Mouse (Mus musculus) myocyte (in vitro differentiated cells): ENCODE measurements around the gene Stpg3. TPM values are rescaled to one million over a fixed set of nuclear protein-coding genes. Genes with fewer than 3 reads are reported as not detected.

Experiments
- H3K27me3 ChIP-seq: one replicate; pipeline ENCODE4 v1.6.1; 2011; ENCODE audit not compliant: control insufficient read depth, insufficient read depth, insufficient read length
- H3K36me3 ChIP-seq: one replicate; pipeline ENCODE4 v1.6.1; 2011; ENCODE audit not compliant: control insufficient read depth, insufficient read depth
- H3K4me2 ChIP-seq: one replicate; pipeline ENCODE4 v1.6.1; 2011; ENCODE audit warnings: low read depth, control low read depth
- H3K4me3 ChIP-seq: one replicate; pipeline ENCODE4 v1.5.1; 2011; ENCODE audit warnings: mild to moderate bottlenecking, control low read depth, moderate library complexity
- H3K79me2 ChIP-seq: one replicate; pipeline ENCODE4 v1.6.1; 2011; ENCODE audit not compliant: control insufficient read depth, insufficient read depth
- H3ac ChIP-seq: one replicate; pipeline ENCODE4 v1.6.1; 2011; ENCODE audit not compliant: control insufficient read depth, insufficient read length
- CEBPB ChIP-seq: IDR thresholded peaks from 2 replicates; pipeline ENCODE4 v1.6.1; 2011; ENCODE audit warnings: mild to moderate bottlenecking, moderate library complexity; ENCODE audit not compliant: poor library complexity, insufficient read depth, severe bottlenecking
- E2F4 ChIP-seq: IDR thresholded peaks from one replicate; pipeline ENCODE4 v1.6.1; 2011; ENCODE audit warnings: mild to moderate bottlenecking, control low read depth, moderate library complexity; ENCODE audit not compliant: insufficient read depth
- MAX ChIP-seq: IDR thresholded peaks from one replicate; pipeline ENCODE4 v1.6.1; 2011; ENCODE audit warnings: low read depth, mild to moderate bottlenecking, control low read depth
- MYOD1 ChIP-seq, 3 experiments: IDR thresholded peaks; one replicate each; pipeline ENCODE4 v1.6.1; 2011; ENCODE audit warnings: control low read depth in 2 of 3, low read depth in 2 of 3, mild to moderate bottlenecking in 2 of 3, moderate library complexity in 1 of 3; ENCODE audit not compliant: insufficient read length in 2 of 3, control insufficient read depth in 1 of 3
- MYOG ChIP-seq, 3 experiments: IDR thresholded peaks; one replicate each; pipeline ENCODE4 v1.6.1; 2011; ENCODE audit warnings: control low read depth in 2 of 3, low read depth in 2 of 3, mild to moderate bottlenecking in 2 of 3; ENCODE audit not compliant: insufficient read length in 2 of 3, control insufficient read depth in 1 of 3, insufficient read depth in 1 of 3
- POLR2A ChIP-seq: IDR thresholded peaks from one replicate; pipeline ENCODE4 v1.6.1; 2011; ENCODE audit warnings: low read depth, mild to moderate bottlenecking, control low read depth, moderate library complexity; ENCODE audit not compliant: insufficient read length
- POLR2AphosphoS2 ChIP-seq: IDR thresholded peaks from one replicate; pipeline ENCODE4 v1.6.1; 2011; ENCODE audit warnings: low read depth, control low read depth; ENCODE audit not compliant: insufficient read length
- REST ChIP-seq: IDR thresholded peaks from one replicate; pipeline ENCODE4 v1.6.1; 2011; ENCODE audit warnings: mild to moderate bottlenecking, control low read depth, moderate library complexity; ENCODE audit not compliant: insufficient read depth, insufficient read length
- SRF ChIP-seq: IDR thresholded peaks from one replicate; pipeline ENCODE4 v1.6.1; 2011; ENCODE audit warnings: low read depth; ENCODE audit not compliant: control insufficient read depth, insufficient read length
- TCF12 ChIP-seq: IDR thresholded peaks from one replicate; pipeline ENCODE4 v1.6.1; 2011; ENCODE audit warnings: mild to moderate bottlenecking, control low read depth; ENCODE audit not compliant: poor library complexity, insufficient read depth, severe bottlenecking
- TCF3 ChIP-seq: IDR thresholded peaks from one replicate; pipeline ENCODE4 v1.6.1; 2011; ENCODE audit warnings: low read depth, control low read depth; ENCODE audit not compliant: insufficient read length
- USF1 ChIP-seq: IDR thresholded peaks from one replicate; pipeline ENCODE4 v1.6.1; 2011; ENCODE audit warnings: low read depth, mild to moderate bottlenecking, control low read depth, moderate library complexity
- polyA plus RNA-seq: library from polyadenylated mRNA; unstranded; fragments of >200 nt; fragmentation: generic; extraction: Trizol; gene quantifications from one replicate; pipeline ENCODE4 v1.2.1, GENCODE M21; 2012; ENCODE audit warnings: missing spikeins

The Stpg3 gene
- polyA plus RNA-seq, 1 experiment = not detected

DNA sequence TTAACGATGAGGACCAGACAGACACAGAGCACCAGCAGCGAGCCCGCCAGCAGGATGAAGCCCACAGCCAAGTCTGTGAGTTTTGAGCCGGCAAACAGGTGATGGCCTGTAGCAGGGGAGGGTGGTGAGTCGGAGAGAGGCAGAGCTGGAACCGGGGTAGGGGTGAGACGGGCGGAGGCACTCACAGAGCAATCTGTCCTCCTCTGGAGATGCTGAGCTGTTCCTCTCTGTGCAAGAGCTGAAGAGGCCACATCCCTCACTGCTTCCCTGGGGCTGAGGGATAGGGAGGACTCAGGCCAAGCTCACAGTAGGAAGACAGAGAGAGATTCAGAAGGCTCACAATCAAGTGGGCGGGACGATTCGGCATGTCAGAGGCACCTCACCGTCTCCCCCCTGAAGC is 16.6 kb upstream of the Stpg3 start:
- Histone ChIP-seq H3K79me2 (no peaks in the 10 kb centered on the region), H3K4me2 (no peak overlapping the region), H3ac (no peak overlapping the region), H3K27me3 (peaks cover 61% of the 10 kb centered on the region), H3K4me3 (no peak overlapping the region), H3K36me3 (no peaks in the 10 kb centered on the region)
- TF ChIP-seq MAX (no peak), TCF3 (no peak)

DNA sequence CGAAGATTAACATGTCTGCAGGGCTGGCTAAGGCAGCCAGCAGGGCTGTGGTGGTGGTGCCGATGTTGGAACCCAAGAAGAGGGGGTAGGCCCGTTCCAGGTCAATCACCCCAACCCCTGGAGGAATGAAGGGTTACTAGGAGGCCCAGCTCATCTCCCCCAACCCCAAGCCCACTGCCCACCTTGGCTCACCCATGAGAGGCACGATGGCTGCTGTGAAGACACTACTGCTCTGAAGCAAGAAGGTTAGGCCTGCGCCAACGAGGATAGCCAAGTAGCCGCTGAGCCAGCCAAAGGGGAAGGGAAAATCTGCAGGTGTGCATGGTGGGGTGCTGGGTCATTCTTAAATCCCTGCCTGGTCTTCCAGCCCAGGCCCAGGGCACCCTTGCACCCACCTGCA is 16.1 kb upstream of the Stpg3 start:
- Histone ChIP-seq H3K4me3 (no peak overlapping the region), H3K4me2 (no peak overlapping the region), H3K27me3 (peaks cover 57% of the 10 kb centered on the region), H3K36me3 (no peaks in the 10 kb centered on the region), H3K79me2 (no peaks in the 10 kb centered on the region), H3ac (no peak overlapping the region)
- TF ChIP-seq CEBPB (no peak), TCF3 (no peak), TCF12 (no peak), E2F4 (no peak), MAX (no peak)

DNA sequence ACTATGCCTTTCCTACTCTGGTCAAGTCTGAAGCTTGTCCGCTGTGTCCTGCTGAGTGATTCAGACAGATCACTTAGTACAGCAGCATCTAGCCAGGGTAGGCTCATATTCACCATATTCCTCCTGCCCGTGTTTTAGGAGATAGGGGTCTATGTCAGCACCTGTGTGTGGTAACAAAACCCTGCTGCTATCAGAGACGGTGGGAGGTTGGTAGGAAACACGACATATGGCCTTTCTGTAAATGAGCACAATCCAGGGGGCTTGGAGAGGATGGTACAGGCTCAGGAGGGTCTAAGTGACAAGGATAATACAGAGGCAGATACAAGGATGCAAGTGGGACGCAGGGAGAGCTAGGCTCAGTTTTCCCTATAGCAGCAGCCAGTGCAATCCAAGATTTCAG is 15.1 kb upstream of the Stpg3 start:
- TF ChIP-seq POLR2A (no peak), TCF3 (no peak), E2F4 (no peak), MYOG (IDR thresholded peaks at IDR 0.05; ENCODE audit: control insufficient read depth in 1 of 3, insufficient read depth in 1 of 3, insufficient read length in 2 of 3, low read depth in 2 of 3) (no peak), MAX (no peak), MYOD1 (IDR thresholded peaks at IDR 0.05; ENCODE audit: control insufficient read depth in 1 of 3, insufficient read length in 2 of 3, low read depth in 2 of 3) (no peak), POLR2AphosphoS2 (no peak), CEBPB (no peak), USF1 (no peak), REST (no peak), SRF (no peak), TCF12 (no peak)
- Histone ChIP-seq H3K79me2 (no peaks in the 10 kb centered on the region), H3K4me2 (no peak overlapping the region), H3ac (no peak overlapping the region), H3K36me3 (no peaks in the 10 kb centered on the region), H3K27me3 (peaks cover 48% of the 10 kb centered on the region), H3K4me3 (no peak overlapping the region)

DNA sequence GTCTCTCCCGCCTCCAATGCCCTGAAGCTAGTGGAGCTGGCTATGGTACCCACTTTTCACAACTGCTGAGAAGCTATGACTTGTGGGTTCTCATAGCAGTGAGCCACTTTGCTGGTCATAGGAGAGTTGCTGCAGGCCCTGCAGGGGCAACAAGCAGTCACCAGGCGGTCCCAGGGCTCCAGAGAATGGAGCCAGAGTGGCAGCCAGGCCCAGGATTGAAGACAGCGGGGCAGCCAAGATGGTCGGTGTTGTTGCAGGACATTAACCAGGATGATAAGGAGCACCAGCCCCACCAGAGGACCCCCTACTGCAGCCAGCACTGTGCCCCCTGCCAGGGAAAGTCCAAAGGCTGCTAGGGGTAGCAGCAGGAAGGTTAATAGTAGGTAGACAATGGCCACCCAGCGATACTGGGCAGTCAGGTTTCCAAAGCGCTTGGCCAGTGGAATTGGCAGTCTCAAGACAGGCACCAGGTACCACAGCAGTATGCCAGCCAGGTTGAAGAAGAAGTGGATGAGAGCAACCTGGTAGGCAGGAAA is 14.6 kb upstream of the Stpg3 start:
- no peaks in the 10 kb centered on the region for H3K36me3 ChIP-seq
- no peak overlapping the region for H3ac ChIP-seq
- peaks cover 43% of the 10 kb centered on the region for H3K27me3 ChIP-seq
- H3K79me2 ChIP-seq = no peaks in the 10 kb centered on the region
- TF ChIP-seq TCF12 (no peak), E2F4 (no peak)
- H3K4me3 ChIP-seq = peak overlapping the region; percentile 6
- peak overlapping the region; percentile 75 for H3K4me2 ChIP-seq

DNA sequence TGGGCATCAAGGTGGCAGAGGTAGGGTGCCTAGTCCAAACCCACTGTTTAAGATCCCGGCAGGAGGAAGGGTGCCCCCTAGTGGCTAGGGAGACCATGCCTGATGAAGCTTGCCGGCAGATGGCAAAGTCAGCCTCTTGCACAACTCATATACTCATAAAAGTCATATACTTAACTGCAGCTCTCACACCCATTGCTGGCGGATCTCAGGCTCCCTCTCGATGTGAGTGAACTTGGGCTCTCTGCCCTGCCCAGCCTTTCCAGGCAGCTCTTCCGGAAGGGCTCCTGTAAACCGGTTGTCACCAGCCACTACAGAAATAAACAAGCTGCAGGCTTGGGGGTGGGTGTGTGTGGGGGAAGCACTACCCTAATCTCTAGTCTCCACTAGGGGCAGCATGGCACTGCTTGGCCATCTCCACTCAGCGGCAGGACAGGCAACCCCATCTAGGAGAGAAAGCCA is 14.0 kb upstream of the Stpg3 start:
- H3K4me3 ChIP-seq = peak overlapping the region; percentile 6

DNA sequence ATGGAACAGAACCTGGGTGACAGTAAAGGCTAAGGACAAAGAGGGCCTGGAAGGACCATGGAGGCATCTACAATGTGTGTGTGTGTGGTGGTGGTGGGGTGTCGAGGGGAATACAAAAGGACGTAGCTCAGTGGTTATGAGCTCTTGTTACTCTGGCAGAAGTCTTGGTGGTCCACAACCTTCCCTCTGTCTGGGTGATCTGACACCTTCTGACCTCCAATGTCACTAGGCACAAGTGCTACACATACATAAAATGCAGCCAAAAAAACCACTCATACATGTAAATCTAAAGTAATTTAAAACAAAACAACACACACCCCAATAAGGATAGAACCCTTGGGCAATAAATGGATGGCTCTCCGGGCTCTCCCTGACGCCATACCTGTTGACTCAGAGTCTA is 13.0 kb upstream of the Stpg3 start:
- Histone ChIP-seq H3K36me3 (peaks cover 9% of the 10 kb centered on the region), H3ac (no peak overlapping the region), H3K4me2 (peak overlapping the region; percentile 45), H3K27me3 (peaks cover 26% of the 10 kb centered on the region), H3K4me3 (no peak overlapping the region), H3K79me2 (peaks cover 11% of the 10 kb centered on the region)
- TF ChIP-seq REST (no peak), MAX (no peak), POLR2AphosphoS2 (no peak), MYOG (IDR thresholded peaks at IDR 0.05; ENCODE audit: control insufficient read depth in 1 of 3, insufficient read depth in 1 of 3, insufficient read length in 2 of 3, low read depth in 2 of 3) (no peak)

More for the DNA sequence above, 14.0 kb upstream of the Stpg3 start:
- peaks cover 37% of the 10 kb centered on the region for H3K27me3 ChIP-seq
- no peak overlapping the region for H3ac ChIP-seq
- peaks cover 3% of the 10 kb centered on the region for H3K36me3 ChIP-seq
- TF ChIP-seq MYOG (IDR thresholded peaks at IDR 0.05; ENCODE audit: control insufficient read depth in 1 of 3, insufficient read depth in 1 of 3, insufficient read length in 2 of 3, low read depth in 2 of 3) = no peak
- no peak for TF ChIP-seq POLR2AphosphoS2
- peak; percentile 84 for TF ChIP-seq CEBPB
- no peak for TF ChIP-seq REST
- peaks cover 6% of the 10 kb centered on the region for H3K79me2 ChIP-seq
- peak overlapping the region; percentile 75 for H3K4me2 ChIP-seq
